Mouse (Mus musculus): ENCODE measurements around the gene Cic.
A peak's percentile ranks its signal among the peaks of the same experiment; 100 is the strongest.

The Cic gene

GRCm38 (mm10) chr7:25281734-25282601, 14.5 kb downstream of the Cic start:
- DNase-seq (ENCODE audit: low read depth, low spot score): peak; percentile 95

- peak; percentile 84 for DNase-seq (ENCODE audit: low read depth, low spot score)
Observed at GRCm38 (mm10) chr7:25282731-25283211, 15.3 kb downstream of the Cic start.

- no peak for DNase-seq (ENCODE audit: low read depth, low spot score)
Observed at GRCm38 (mm10) chr7:25283637-25284036, 16.1 kb downstream of the Cic start.

GRCm38 (mm10) chr7:25284171-25284570, 16.7 kb downstream of the Cic start:
- DNase-seq (ENCODE audit: low read depth, low spot score): no peak

- DNase-seq (ENCODE audit: low read depth, low spot score): no peak
Observed at GRCm38 (mm10) chr7:25284766-25285165, 17.3 kb downstream of the Cic start.

- DNase-seq (ENCODE audit: low read depth, low spot score): no peak
Observed at GRCm38 (mm10) chr7:25285511-25286238, 18.2 kb downstream of the Cic start.

GRCm38 (mm10) chr7:25286989-25287388, 19.5 kb downstream of the Cic start:
- DNase-seq (ENCODE audit: low read depth, low spot score): no peak

GRCm38 (mm10) chr7:25288011-25288410, 20.5 kb downstream of the Cic start:
- DNase-seq (ENCODE audit: low read depth, low spot score): no peak

GRCm38 (mm10) chr7:25288721-25289120, 21.2 kb downstream of the Cic start:
- no peak for DNase-seq (ENCODE audit: low read depth, low spot score)

GRCm38 (mm10) chr7:25289925-25290324, 22.4 kb downstream of the Cic start:
- peak; percentile 54 for DNase-seq (ENCODE audit: low read depth, low spot score)

- DNase-seq (ENCODE audit: low read depth, low spot score): no peak
Observed at GRCm38 (mm10) chr7:25290463-25290862, 23.0 kb downstream of the Cic start.

GRCm38 (mm10) chr7:25290911-25291310, 23.4 kb downstream of the Cic start:
- peak; percentile 61 for DNase-seq (ENCODE audit: low read depth, low spot score)

- no peak for DNase-seq (ENCODE audit: low read depth, low spot score)
Observed at GRCm38 (mm10) chr7:25292107-25292506, 24.6 kb downstream of the Cic start.

GRCm38 (mm10) chr7:25293191-25293739, 25.8 kb downstream of the Cic start:
- DNase-seq (ENCODE audit: low read depth, low spot score): no peak

GRCm38 (mm10) chr7:25294495-25294894, 27.0 kb downstream of the Cic start:
- no peak for DNase-seq (ENCODE audit: low read depth, low spot score)

GRCm38 (mm10) chr7:25294960-25295722, 27.6 kb downstream of the Cic start:
- DNase-seq (ENCODE audit: low read depth, low spot score): no peak

- DNase-seq (ENCODE audit: low read depth, low spot score): peak; percentile 56
Observed at GRCm38 (mm10) chr7:25296945-25297453, 29.5 kb downstream of the Cic start.

- DNase-seq (ENCODE audit: low read depth, low spot score): peak; percentile 100
Observed at GRCm38 (mm10) chr7:25297454-25298325, 30.2 kb downstream of the Cic start, which contains the start of gene Pafah1b3. Gene Pafah1b3, minus strand, starts transcription at chr7:25297986.

- DNase-seq (ENCODE audit: low read depth, low spot score): peak; percentile 96
Observed at GRCm38 (mm10) chr7:25301063-25301462, 33.6 kb downstream of the Cic start, which contains the start of gene Prr19. Gene Prr19, plus strand, starts transcription at chr7:25301411.

- DNase-seq (ENCODE audit: low read depth, low spot score): no peak
Observed at GRCm38 (mm10) chr7:25303003-25303684, 35.6 kb downstream of the Cic start.

Data from ES-CJ7 (cell line).